In genomic region chr4:63084473-63084889, GRCm38 (mm10) we compare ENCODE assay signal across 9 mouse cellular contexts.
DNase-seq lines count a peak whose midpoint lies in the region; ATAC-seq lines count a peak whose summit lies in the region.
"Had no signal": no experiment of that assay in that cellular context is flagged by ENCODE, and none has a peak within 500 bp of the region (broad histone marks: within the 10 kb centered on the region; RNA-seq: fewer than 3 reads in every experiment).

No protein-coding gene starts in this region.

- peaks cover 4% of the 10 kb centered on the region; the same call in 1 of the 2 replicates for H3K36me3 ChIP-seq in heart, embryonic 16.5 days (ENCODE audit: control insufficient read depth, insufficient read depth)
- peaks cover 19% of the 10 kb centered on the region; the same call in 1 of the 2 replicates for H3K36me3 ChIP-seq in liver, embryonic 12.5 days

- H3K4me2 ChIP-seq in heart, embryonic 16.5 days (ENCODE audit: low read depth, low read length), result no peak overlapping the region
- H3K4me2 ChIP-seq in liver, embryonic 12.5 days, result no peak overlapping the region

- no peaks in the 10 kb centered on the region; the same call in 1 of the 2 replicates for H3K4me1 ChIP-seq in heart, embryonic 16.5 days (ENCODE audit: control insufficient read depth, insufficient read depth, low read length)
- H3K4me1 ChIP-seq in liver, embryonic 12.5 days, result no peaks in the 10 kb centered on the region

- no peaks in the 10 kb centered on the region for H3K9me3 ChIP-seq in heart, embryonic 16.5 days (replicated peaks; ENCODE audit: control insufficient read depth, low read length)
- H3K9me3 ChIP-seq in liver, embryonic 12.5 days (replicated peaks), result no peaks in the 10 kb centered on the region

- H3K9ac ChIP-seq in heart, embryonic 16.5 days (ENCODE audit: low read length), result no peak overlapping the region
- no peak overlapping the region for H3K9ac ChIP-seq in liver, embryonic 12.5 days

- peak; percentile 77 for ATAC-seq in heart, embryonic 16.5 days (replicated peaks; ENCODE audit: extremely low read depth, insufficient read depth, low FRiP score)
- no peak for ATAC-seq in megakaryocyte, adult 5-6 weeks (ENCODE audit: poor library complexity, severe bottlenecking)
- ATAC-seq in liver, embryonic 12.5 days, result no peak

- H3K27me3 ChIP-seq in heart, embryonic 16.5 days (ENCODE audit: control insufficient read depth, insufficient read depth, low read length), result no peaks in the 10 kb centered on the region
- H3K27me3 ChIP-seq in liver, embryonic 12.5 days (replicated peaks), result no peaks in the 10 kb centered on the region

- H3K4me3 ChIP-seq in heart, embryonic 16.5 days (ENCODE audit: low read length), result no peak overlapping the region
- no peak overlapping the region for H3K4me3 ChIP-seq in liver, embryonic 12.5 days
- H3K4me3 ChIP-seq: megakaryocyte, embryonic 14.5 days had no signal

- peak; percentile 21 to 50 for DNase-seq in left cerebral cortex, adult 18-20 months (ENCODE audit: low spot score in 2 of 2)
- no peak for DNase-seq in left cerebral cortex, adult 11 months (ENCODE audit: low spot score)
- peak; percentile 18 to 37 for DNase-seq in cerebellum, adult 18-20 months
- DNase-seq in layer of hippocampus, postnatal 36 days, result peak; percentile 23 to 29
- DNase-seq in ovary, postnatal 14 days (ENCODE audit: low spot score), result peak; percentile 54

- no peak overlapping the region for H3K27ac ChIP-seq in heart, embryonic 16.5 days (ENCODE audit: low read length)
- H3K27ac ChIP-seq in liver, embryonic 12.5 days, result no peak overlapping the region

- 47% methylated on average over 8 of the region's 8 CpGs for WGBS in heart, embryonic 16.5 days
- 59% methylated on average over 8 of the region's 8 CpGs for WGBS in liver, embryonic 12.5 days (ENCODE audit: insufficient replicate concordance)
